Mouse (Mus musculus) CH12.LX (cell line): ENCODE data around the gene Klf8. TPM values are rescaled to one million over a fixed set of nuclear protein-coding genes. Genes with fewer than 3 reads are reported as not detected.

ENCODE experiments used
- DNase-seq: peaks from one replicate; pipeline ENCODE4 v3.0.0-alpha.2; 2013; ENCODE audit errors: extremely low read depth
- H3K27ac ChIP-seq: 2 replicates; pipeline ENCODE4 v1.5.1; 2012; ENCODE audit warnings: low read depth, mild to moderate bottlenecking, control low read depth, moderate library complexity; ENCODE audit not compliant: insufficient read depth
- H3K27me3 ChIP-seq: replicated peaks from 2 replicates; pipeline ENCODE3; 2012; ENCODE audit warnings: inconsistent platforms
- H3K36me3 ChIP-seq, 2 experiments: replicated peaks in 1 of 2; 2 replicates each; pipeline versions ENCODE3 to v1.6.1; 2012; ENCODE audit warnings: inconsistent platforms in 1 of 2, low read length in 1 of 2, mild to moderate bottlenecking in 1 of 2, mixed read lengths in 1 of 2, moderate library complexity in 1 of 2; ENCODE audit not compliant: control insufficient read depth in 1 of 2, insufficient read depth in 1 of 2
- H3K4me1 ChIP-seq, 2 experiments: 2 replicates each; pipeline ENCODE4 v1.6.1; 2012; ENCODE audit warnings: inconsistent platforms in 1 of 2, moderate library complexity in 1 of 2; ENCODE audit not compliant: insufficient read depth in 2 of 2, control insufficient read depth in 1 of 2
- H3K4me2 ChIP-seq: 2 replicates; pipeline ENCODE4 v1.6.1; 2012; ENCODE audit warnings: low read depth, mild to moderate bottlenecking, control low read depth; ENCODE audit not compliant: poor library complexity, insufficient read depth, severe bottlenecking
- H3K4me3 ChIP-seq, 3 experiments: fragments of 150-350 bp in 1 of 3; sonication (generic) in 1 of 3; replicated peaks in 1 of 3; 2 replicates each; pipeline versions ENCODE3 to v1.5.1; 2011 to 2012; ENCODE audit warnings: low read depth in 2 of 3, low read length in 2 of 3, mild to moderate bottlenecking in 2 of 3, moderate library complexity in 2 of 3, control low read depth in 1 of 3, improper control_type of control experiment in 1 of 3, inconsistent platforms in 1 of 3, mixed read lengths in 1 of 3; ENCODE audit not compliant: poor library complexity in 1 of 3
- H3K79me2 ChIP-seq: replicated peaks from 2 replicates; pipeline ENCODE4 v1.6.1; 2012; ENCODE audit warnings: mild to moderate bottlenecking, moderate library complexity; ENCODE audit not compliant: control insufficient read depth, poor library complexity, insufficient read depth, severe bottlenecking; ENCODE audit errors: extremely low read depth
- H3K9ac ChIP-seq: 2 replicates; pipeline ENCODE4 v1.6.1; 2012; ENCODE audit warnings: low read depth, mild to moderate bottlenecking, control low read depth, moderate library complexity; ENCODE audit not compliant: insufficient read depth
- H3K9me3 ChIP-seq: replicated peaks from 2 replicates; pipeline ENCODE3; 2012; ENCODE audit warnings: low read length, inconsistent platforms, mixed read lengths
- CTCF ChIP-seq, 2 experiments: IDR thresholded peaks in 1 of 2; conservative IDR thresholded peaks in 1 of 2; 2 replicates each; pipeline ENCODE4 v1.5.1; 2011 to 2012; ENCODE audit warnings: low read depth in 2 of 2, low read length in 2 of 2, improper control_type of control experiment in 1 of 2, inconsistent platforms in 1 of 2, mild to moderate bottlenecking in 1 of 2, moderate library complexity in 1 of 2
- E2F4 ChIP-seq: IDR thresholded peaks from 2 replicates; pipeline ENCODE4 v1.6.1; 2011; ENCODE audit warnings: low read depth, low read length, improper control_type of control experiment; ENCODE audit not compliant: insufficient replicate concordance
- GABPA ChIP-seq: IDR thresholded peaks from 2 replicates; pipeline ENCODE4 v1.6.1; 2012; ENCODE audit warnings: low read depth, low read length, improper control_type of control experiment, inconsistent platforms; ENCODE audit not compliant: insufficient replicate concordance
- KAT2A ChIP-seq: IDR thresholded peaks from 2 replicates; pipeline ENCODE4 v1.6.1; 2012; ENCODE audit warnings: low read length, improper control_type of control experiment, inconsistent platforms; ENCODE audit not compliant: insufficient replicate concordance
- MAZ ChIP-seq: IDR thresholded peaks from 2 replicates; pipeline ENCODE4 v1.6.1; 2012; ENCODE audit warnings: low read depth, mild to moderate bottlenecking, inconsistent platforms, low read length, improper control_type of control experiment, moderate library complexity
- MEF2A ChIP-seq: IDR thresholded peaks from 2 replicates; pipeline ENCODE4 v1.6.1; 2014; ENCODE audit warnings: low read depth, mild to moderate bottlenecking, inconsistent platforms, low read length, improper control_type of control experiment, borderline replicate concordance
- MXI1 ChIP-seq: IDR thresholded peaks from 2 replicates; pipeline ENCODE4 v1.6.1; 2011; ENCODE audit warnings: mild to moderate bottlenecking, low read depth, low read length, improper control_type of control experiment
- MYC ChIP-seq: IDR thresholded peaks from 2 replicates; pipeline ENCODE4 v1.6.1; 2011; ENCODE audit warnings: low read depth, mild to moderate bottlenecking, improper control_type of control experiment, low read length
- NRF1 ChIP-seq: IDR thresholded peaks from 2 replicates; pipeline ENCODE4 v1.6.1; 2014; ENCODE audit warnings: low read depth, mild to moderate bottlenecking, inconsistent platforms, low read length, improper control_type of control experiment, moderate library complexity
- PAX5 ChIP-seq: IDR thresholded peaks from 2 replicates; pipeline ENCODE4 v1.6.1; 2012; ENCODE audit warnings: low read length, inconsistent platforms, mixed read lengths
- RAD21 ChIP-seq: IDR thresholded peaks from 2 replicates; pipeline ENCODE4 v1.6.1; 2011; ENCODE audit warnings: low read depth, mild to moderate bottlenecking, low read length, improper control_type of control experiment, moderate library complexity
- RCOR1 ChIP-seq: conservative IDR thresholded peaks from 2 replicates; pipeline ENCODE4 v1.6.1; 2012; ENCODE audit warnings: low read depth, mild to moderate bottlenecking, inconsistent platforms, low read length, improper control_type of control experiment
- TBP ChIP-seq: conservative IDR thresholded peaks from 2 replicates; pipeline ENCODE4 v1.6.1; 2011; ENCODE audit warnings: low read depth, low read length, improper control_type of control experiment
- USF1 ChIP-seq: IDR thresholded peaks from 2 replicates; pipeline ENCODE4 v1.6.1; 2014; ENCODE audit warnings: low read depth, mild to moderate bottlenecking, inconsistent platforms, low read length, improper control_type of control experiment
- ZKSCAN1 ChIP-seq: IDR thresholded peaks from 2 replicates; pipeline ENCODE4 v1.6.1; 2012; ENCODE audit warnings: low read depth, inconsistent platforms, low read length, improper control_type of control experiment, borderline replicate concordance
- ZNF384 ChIP-seq: IDR thresholded peaks from 2 replicates; pipeline ENCODE4 v1.6.1; 2012; ENCODE audit warnings: low read depth, low read length, improper control_type of control experiment, inconsistent platforms
- dilution Hi-C: fragments of 300-500 bp; cut with MboI; formaldehyde crosslinking; loops from 2 replicates; pipeline ENCODE4 v1.14.3; 2020; ENCODE audit warnings: low sequenced_read_pairs; ENCODE audit not compliant: extremely low pct_unique_long_range_greater_than_20kb, extremely low pct_ligation_motif_present
- in situ Hi-C: fragments of 300-500 bp; cut with MboI; formaldehyde crosslinking; loops from 3 replicates; pipeline ENCODE4 v1.14.3; 2019; ENCODE audit warnings: low sequenced_read_pairs, low pct_ligation_motif_present, low pct_unique_long_range_greater_than_20kb, mixed read lengths
- polyA plus RNA-seq: library from polyadenylated mRNA; unstranded; fragments of >175 nt; gene quantifications from 2 replicates; pipeline ENCODE4 v1.2.1, GENCODE M21; 2012; ENCODE audit warnings: low read depth; ENCODE audit not compliant: insufficient read length
- total RNA-seq, 2 experiments: library from RNA; depleted of rRNA; stranded (reverse); fragments of 300-350 nt in 1 of 2; fragments of >200 nt in 1 of 2; gene quantifications; 2 replicates each; pipeline ENCODE4 v1.2.3; 2012 to 2014

Klf8 gene
- total and polyA plus RNA-seq, 3 experiments = 0.13 to 1.0 (median 0.75) TPM

DNA sequence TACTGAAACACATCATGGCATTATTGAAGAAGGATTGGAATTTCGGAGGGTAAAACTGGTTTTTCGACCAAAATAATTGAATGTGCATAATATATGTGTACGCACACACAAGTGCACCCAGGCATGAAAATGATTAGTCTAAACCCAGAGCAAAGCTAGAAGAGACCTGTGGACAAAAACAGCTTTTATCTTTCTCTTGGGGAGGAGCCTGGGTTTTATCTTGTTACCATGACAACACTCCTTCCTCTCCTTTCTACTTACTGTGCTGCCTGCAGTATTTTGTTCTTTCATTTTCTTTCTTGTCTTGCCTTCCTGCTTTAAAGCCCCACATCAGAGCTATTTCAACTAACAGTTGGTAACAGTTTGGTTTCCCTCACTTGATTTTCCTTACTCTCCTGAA lies 137.8 kb downstream of the Klf8 start:
- dilution Hi-C loops = no loop called here
- TF ChIP-seq ZNF384 (no peak), MAZ (no peak), USF1 (no peak), GABPA (no peak), E2F4 (no peak), TBP (no peak)
- no peak overlapping the region for H3K4me3 ChIP-seq
- H3K4me2 ChIP-seq = no peak overlapping the region
- no peaks in the 10 kb centered on the region for H3K36me3 ChIP-seq
- no peaks in the 10 kb centered on the region for H3K27me3 ChIP-seq
- no peak overlapping the region for H3K9ac ChIP-seq
- no peaks in the 10 kb centered on the region for H3K9me3 ChIP-seq
- no peaks in the 10 kb centered on the region for H3K4me1 ChIP-seq
- H3K27ac ChIP-seq = no peak overlapping the region
- no peak for DNase-seq
- H3K79me2 ChIP-seq = no peaks in the 10 kb centered on the region
- in situ Hi-C loops = no loop called here

DNA sequence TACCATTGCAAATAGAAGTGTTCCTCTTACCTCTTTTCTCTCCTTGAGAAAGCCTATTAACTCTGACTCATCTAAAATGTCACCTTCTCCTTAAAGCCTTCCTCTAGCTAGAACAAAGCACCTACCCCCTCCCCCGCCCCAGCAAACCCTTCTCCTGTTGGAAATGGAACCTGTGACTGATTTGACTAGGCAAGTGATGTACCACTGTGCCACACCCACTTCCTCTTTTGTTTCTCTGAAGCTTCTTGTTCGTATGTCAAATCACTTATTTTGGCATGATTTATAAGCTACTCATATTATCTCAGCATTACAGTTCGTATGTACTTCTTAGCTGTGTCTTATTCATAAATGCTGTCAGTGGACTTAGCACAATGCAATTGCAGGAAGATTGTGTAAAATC lies 144.5 kb downstream of the Klf8 start:
- Histone ChIP-seq H3K9me3 (no peaks in the 10 kb centered on the region), H3K27ac (no peak overlapping the region), H3K4me2 (no peak overlapping the region), H3K36me3 (no peaks in the 10 kb centered on the region), H3K79me2 (no peaks in the 10 kb centered on the region), H3K27me3 (no peaks in the 10 kb centered on the region), H3K9ac (no peak overlapping the region), H3K4me1 (0 out of 4 replicates have a peak, but pooled peaks cover 0 to 6% of the 10 kb centered on the region in 2 experiments), H3K4me3 (no peak overlapping the region)
- dilution Hi-C loops = no loop called here
- TF ChIP-seq PAX5 (no peak), TBP (no peak), ZKSCAN1 (no peak), MXI1 (no peak), MEF2A (no peak), KAT2A (no peak), USF1 (no peak), RAD21 (no peak), MYC (no peak), RCOR1 (no peak)
- in situ Hi-C loops = no loop called here
- DNase-seq = peak; percentile 35

DNA sequence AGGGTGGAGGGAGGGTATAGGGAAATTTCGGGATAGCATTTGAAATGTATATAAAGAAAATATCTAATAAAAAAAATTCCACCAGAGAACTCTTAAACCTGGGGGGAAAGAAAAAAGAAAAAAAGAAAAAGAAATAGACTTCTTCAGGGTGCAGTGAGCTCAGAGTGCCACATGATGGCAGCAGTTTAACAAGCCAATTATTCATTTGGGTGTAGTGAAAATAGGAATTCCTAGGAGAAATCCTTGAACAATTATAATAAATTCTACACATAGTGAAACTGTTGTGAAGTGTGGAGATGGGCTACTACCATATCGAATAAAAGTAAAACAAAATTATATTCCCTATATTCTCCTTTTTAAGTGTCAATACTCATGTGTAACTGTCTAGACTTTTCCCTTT lies 152.0 kb downstream of the Klf8 start:
- no peak overlapping the region for H3K4me2 ChIP-seq
- no peak overlapping the region for H3K4me3 ChIP-seq
- no peak overlapping the region for H3K9ac ChIP-seq
- no peaks in the 10 kb centered on the region for H3K27me3 ChIP-seq
- H3K36me3 ChIP-seq = no peaks in the 10 kb centered on the region
- DNase-seq = no peak
- no peaks in the 10 kb centered on the region for H3K79me2 ChIP-seq
- dilution Hi-C loops (no loop called here), in situ Hi-C loops (no loop called here)
- no peaks in the 10 kb centered on the region for H3K9me3 ChIP-seq
- H3K27ac ChIP-seq = no peak overlapping the region
- TF ChIP-seq CTCF (conservative IDR thresholded peaks at IDR 0.05 in 1 of 2, IDR thresholded peaks at IDR 0.05 in 1 of 2; ENCODE audit: low read depth in 2 of 2, low read length in 2 of 2) (peak in 1 of 2 experiments; percentile 17; a peak in 1 of 4 replicates), NRF1 (no peak), GABPA (no peak), RAD21 (peak; percentile 18), KAT2A (no peak)
- H3K4me1 ChIP-seq = no peaks in the 10 kb centered on the region
